Mouse (Mus musculus): ENCODE results near the gene Tspan15.

Tspan15 gene

DNA sequence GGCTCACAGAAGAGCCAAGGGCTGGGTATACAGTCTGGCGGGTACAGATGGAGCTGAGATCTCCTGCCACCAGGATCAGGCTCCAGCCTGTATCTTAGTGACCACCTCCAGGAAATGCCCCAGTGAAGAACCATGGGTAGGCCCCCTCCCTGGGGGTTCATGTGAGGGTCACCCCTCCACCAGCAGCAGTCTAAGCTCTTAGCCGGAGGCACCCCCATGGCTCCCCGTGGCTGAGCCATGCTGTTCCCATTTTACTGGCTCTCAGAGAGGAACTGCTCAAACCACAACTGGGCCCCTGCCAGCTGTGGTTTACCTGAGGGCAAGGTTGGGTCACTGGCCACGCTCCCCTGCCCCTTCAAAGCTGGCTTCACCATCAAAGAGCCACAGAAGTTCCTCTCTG, 41.1 kb downstream of the Tspan15 start:
- no peak for DNase-seq (ENCODE audit: low spot score)

DNA sequence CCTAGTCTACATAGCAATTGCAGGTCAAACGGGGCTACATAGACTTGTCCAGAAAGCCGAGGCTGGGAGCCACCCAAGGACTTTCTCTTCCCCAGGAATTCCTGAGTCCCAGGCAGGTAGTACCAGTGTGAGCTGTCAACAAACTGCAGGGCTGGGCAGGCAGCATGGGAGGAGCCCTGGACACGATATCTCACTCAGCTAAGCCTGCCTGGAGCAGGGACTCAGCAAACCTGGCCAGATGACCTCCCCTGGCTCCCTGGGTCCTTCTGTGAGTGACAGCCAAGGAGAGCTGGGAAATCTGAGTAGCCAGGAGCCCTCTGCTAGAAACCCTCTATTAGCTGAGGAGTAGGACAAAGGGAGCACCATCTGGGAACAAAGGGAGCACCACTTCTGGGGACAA, 41.7 kb downstream of the Tspan15 start:
- no peak for DNase-seq (ENCODE audit: low spot score)

DNA sequence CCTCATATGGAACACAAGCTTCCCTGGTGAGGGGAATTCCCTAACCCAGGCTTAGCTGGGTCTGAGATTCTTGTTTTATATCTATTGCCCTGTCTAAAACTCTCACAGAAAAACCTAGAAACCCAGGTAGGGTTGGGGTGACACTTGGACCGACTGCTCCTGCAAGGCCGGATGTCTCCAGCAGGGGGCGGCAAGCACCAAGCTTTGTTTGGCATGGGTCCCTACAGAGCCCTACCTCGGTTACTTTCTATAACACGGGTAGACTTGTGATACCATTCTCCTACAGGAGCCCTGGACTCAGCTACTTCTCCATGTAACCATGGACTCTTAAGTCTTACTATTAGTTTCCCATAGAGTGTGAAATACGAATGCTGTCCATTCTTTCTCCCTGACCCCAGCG, 44.2 kb downstream of the Tspan15 start:
- peak; percentile 66 for DNase-seq (ENCODE audit: low spot score)

DNA sequence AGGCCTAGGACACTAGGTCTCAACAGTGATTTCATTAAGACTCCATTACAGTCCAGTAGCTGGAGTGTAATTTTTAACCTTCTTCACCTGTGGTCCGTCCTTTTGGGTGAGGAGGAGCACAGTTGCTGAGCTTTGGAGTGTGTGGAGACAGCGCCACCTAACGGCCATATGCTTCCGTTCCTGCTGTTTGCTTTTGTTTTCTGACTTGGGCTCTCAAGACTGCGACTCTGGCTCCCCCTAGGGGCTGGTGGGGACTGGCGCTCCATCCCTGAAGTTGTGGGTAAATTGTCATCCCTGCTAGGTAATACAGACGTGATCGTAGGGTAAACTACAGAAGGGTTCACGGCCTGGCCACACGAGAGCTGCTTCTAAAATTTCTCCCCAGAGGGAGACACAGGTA, 48.0 kb downstream of the Tspan15 start:
- DNase-seq (ENCODE audit: low spot score) = peak; percentile 94

DNA sequence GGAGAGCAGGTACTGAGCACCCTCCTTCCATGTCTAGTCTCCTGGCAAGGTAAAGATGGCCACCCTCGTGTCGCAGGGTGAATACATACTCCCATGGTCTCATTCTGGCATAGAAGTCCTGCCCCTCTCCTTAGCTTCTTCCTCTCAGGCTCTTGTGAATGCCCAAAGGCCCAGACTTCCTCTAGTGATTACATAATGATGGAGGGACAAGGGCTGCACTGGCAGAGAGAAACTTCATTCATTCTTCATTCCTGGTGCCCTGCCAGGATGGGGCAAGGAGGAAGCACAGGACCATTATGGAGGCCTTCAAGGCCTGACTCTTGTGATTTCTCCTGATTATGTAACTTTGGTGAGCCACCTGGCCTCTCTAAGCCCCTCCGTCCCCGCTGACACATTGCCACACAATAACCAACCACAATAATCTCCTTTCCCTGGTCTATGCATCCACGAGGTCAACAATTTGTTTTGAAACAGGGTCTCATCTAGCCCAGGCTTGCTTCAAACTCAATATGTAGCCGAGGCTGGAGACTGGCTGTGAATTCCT, 48.5 kb downstream of the Tspan15 start:
- DNase-seq (ENCODE audit: low spot score) = no peak

DNA sequence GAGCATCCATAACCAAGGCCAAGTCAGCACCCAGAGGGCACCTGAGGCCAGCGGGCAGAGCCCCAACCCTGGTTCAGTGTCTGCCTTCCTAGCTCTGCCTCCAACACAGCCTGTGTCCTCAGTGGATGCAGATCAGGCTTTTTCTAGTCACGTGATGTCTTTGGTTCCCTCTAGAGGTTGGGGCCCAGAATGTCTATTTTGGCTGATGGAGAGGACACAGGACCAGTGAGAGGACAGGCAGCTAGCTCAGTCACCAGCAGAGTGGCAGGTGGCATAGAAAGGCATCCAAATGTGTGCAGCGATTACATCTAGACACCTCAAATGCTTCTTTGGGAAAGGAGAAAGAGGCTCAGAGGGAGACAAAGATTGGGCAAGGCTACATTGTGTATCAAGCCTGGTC, 49.4 kb downstream of the Tspan15 start:
- no peak for DNase-seq (ENCODE audit: low spot score)

DNA sequence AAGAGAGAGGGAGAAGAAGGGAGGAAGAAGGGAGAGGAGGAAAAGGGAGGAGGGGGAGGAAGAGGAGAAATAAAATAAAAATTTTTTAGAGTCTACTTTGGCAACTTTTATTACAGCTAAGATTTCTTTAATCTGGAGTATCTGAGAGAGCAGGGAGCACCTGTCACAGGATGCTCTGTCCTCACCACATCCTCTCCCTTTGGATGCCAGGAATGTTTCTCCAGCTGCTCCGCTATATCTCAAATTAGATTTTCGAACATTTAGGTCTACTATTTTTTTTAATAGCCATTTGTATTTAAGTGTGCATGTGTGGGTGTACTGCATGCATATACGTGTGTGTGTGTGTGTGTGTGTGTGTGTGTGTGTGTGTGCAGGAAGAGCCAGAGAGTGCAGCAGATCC, 51.1 kb downstream of the Tspan15 start:
- no peak for DNase-seq (ENCODE audit: low spot score)

DNA sequence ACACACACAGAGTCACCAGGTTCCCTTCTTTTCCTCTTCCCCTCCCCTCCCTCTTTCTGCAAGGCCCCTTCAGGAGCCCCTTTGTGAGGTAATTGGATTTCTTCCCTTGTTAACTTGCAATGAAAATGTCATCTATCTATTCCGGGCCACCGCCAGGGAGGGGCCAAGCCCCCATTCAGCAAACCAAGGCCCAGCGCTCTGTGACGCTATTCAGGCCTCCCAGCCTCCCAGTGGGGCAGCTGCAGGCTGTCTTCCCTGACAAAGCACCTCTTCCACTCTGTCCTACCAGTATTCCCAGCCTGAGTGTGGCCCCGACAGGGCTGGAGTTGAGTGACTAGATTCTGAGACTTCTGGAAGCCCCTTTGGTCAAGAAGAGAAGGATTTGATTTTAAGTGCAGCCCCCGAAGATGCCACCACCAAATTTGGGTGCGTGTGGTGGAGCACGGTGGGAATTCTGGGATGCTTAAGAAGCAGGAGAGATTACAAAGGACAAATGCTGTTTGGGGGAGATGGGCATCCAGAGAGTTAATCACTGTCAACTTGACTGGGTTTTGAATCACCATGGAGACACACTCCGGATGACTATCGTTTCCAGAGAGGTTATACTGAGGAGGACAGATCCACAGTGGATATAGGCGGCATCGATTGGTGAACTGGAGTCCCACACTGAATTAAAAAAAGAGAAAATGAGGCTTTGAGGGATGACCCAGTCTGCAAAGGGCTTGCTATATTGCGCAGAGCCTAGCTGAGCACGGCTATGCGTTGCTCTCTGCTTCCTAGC, 56.3 kb downstream of the Tspan15 start:
- no peak for DNase-seq (ENCODE audit: low spot score)

DNA sequence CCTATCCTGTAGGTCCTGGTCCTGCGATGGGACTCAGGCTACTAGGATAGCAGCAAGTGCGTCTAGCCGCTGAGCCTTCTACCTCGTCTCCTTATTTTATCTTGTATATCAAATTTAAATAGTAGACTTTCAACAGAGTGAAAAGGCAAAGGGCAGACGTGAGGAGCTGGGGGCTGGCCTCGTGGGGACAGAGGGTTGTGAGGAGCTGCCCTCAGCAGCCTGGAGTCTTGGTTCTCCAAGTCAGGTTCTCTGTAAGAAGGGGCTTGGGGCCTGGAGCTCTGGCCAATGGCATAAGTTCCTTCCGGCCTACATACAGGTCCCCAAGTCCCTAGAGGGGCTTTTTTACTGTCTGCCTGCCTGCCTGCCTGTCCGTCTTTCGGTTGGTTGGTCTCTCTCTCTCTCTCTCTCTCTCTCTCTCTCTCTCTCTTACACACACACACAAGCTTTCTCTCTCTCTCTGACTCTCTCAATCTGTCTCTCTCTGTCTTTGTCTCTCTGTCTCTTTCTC, 57.1 kb downstream of the Tspan15 start:
- no peak for DNase-seq (ENCODE audit: low spot score)

DNA sequence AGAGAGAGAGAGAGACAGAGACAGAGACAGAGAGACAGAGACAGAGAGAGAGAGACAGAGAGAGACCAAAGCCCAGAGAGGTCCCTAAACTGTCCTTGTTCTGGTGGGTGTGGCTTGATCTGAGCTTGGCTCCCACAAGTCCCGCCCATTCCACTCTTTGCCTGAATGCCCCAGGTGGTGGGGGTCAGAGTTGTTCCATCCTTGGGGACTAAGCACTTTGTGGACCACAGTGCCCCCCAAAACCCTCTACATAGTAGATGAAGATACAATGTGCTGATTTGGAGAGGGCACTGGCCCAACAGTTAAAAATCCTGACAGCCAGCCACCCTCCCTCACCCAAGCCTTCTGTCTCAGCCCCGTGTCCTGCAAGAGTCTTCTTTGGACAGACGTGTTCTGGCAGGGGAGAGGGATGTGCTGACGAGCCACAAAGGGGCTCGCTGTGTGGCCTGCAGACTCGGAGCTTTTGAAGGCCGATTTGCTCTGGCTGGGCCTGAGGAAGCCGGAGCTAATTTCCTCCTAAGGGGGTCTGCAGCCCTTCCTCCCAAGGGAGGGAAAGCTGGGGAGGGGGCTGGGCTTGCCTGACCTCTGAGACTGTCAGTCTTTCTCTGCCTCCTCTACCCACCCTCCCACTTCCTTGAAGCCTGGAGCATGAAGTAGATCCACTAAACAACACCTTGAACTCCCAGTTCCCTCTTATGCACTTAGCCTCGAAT, 58.1 kb downstream of the Tspan15 start:
- no peak for DNase-seq (ENCODE audit: low spot score)

DNA sequence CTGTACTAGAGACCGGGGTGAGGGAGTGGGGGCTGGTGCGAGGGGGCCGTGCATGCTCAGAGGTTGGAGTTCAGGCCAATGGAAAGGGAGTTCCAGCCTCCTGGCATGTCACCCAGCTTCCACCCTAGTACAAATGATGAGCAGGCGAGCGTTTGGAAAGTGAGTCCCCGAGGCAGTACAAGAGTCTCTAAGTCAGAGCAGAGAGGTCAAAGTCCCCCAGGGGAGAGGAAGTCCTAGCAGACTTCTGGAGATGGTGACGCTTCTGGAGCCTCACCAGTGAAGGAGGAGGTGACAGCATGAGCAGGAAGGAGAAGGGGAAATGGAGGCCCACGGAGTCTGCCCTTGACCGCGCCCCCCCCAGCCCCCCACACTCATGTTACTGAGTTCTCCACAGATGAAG, 68.6 kb downstream of the Tspan15 start:
- DNase-seq (ENCODE audit: low spot score) = no peak

DNA sequence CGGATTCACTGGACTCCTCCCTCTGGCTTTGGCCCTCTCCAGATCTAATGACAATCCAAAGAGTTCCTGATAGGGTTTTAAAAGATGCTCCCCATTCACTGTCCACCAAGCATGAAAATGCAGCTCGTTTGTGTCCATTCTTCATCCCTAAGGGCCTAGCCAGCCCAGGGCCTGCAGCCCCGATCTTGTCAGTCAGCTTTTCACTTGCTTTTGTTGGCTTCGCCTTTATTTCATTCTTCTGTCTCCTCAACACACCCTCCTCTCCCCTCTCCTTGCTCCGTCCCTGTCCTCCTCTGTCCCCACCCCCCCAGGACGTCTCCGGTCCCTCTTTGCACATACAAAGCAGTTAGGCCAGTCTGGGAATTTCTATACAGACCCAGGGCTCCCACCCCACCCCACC, 81.1 kb downstream of the Tspan15 start:
- no peak for DNase-seq (ENCODE audit: low spot score)

DNA sequence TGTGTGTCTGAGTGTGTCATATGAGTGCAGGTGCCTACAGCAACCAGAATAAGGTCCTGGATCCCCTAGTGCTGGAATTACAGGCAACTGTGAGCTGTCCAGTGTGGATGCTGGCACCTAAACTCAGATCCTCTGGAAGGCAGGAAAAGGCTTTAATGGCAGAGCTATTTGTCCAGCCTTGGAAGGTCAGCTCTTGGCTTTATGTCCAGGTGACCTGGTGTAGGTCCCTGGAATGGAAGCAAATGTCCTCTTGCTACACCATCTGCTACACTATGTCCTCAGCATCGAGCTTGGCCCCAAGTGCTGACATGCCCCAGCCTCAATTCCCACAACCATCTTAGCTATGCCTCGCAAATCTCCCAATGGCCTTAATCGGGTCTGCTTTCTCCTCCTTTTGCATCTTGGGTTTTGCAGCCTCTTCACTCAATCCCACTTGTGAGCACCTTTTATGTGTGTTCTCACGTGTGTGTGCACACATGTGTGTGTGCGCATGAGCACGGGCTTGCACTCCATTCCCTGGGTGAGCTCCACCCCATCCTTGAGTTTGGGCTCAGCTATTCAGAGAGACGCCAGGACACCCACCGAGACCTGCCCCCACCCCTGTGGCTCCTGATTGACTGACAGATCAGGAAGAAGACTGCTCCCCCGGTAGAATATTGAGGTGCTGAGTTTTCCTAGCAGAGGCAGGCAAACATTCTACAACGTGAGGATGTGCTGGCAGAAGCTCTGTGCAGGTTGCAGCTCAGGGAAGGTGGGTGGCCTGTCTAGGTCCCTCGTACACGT, 83.4 kb downstream of the Tspan15 start:
- DNase-seq (ENCODE audit: low spot score) = no peak

DNA sequence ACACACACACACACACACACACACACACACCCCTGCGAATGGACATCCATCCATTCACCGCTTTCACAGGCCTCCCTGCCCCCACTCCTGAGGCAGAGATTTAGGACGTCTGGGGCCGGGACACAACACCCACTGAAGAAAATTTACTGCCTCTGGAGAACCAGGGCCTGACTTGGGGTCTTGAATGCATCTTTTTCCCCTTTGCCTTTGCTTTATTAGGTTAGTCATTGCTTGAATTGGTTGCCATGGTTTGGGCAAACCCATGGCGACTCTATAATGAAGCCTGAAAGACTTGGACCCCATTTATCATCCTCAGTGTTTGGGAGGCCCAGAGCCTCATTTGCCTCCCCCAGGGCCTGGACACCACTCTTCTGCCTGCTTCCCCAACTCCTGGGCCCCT, 85.1 kb downstream of the Tspan15 start:
- DNase-seq (ENCODE audit: low spot score) = no peak

DNA sequence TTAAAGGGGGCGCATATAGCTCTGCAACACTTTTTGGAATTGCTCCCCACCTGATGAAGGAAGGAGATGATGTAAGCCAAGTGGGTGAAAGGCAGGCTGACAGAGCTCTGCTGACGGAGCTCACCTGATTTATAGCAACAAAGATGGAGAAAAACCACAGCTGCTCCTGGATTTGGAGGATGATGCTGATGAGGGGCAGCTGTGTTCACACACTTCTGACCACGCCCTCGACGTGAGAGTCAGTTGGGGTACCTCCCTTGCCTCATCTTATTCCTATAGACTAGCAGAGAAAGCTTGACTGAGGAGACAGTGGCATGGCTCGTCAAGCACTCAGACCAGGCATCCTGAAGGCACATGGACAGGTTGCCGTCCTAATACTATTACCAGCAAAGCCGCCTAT, 87.2 kb downstream of the Tspan15 start, which contains the start of gene Fam241b:
TSS of gene Fam241b (minus strand) at position 101 of the 400 bp plus-strand sequence.
- no peak for DNase-seq (ENCODE audit: low spot score)

DNA sequence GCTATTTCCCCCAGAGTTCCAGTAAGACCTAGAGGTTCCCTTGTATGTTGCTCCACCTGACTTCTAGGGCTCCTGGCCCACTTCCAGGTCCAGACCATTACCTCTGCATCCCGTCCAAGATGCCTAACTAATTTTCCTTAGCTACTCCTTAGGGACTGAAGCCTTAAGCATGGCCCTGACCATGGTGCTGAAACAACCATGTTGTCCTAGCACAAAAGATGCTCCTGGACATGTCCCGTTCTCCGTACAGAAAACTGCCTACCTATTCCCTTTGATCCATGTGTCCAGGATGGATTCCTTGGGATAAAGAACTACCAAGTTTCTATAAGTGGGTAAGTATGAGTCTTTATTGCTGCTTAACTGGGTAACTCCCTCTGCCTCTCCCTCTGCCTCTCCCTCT, 93.0 kb downstream of the Tspan15 start:
- DNase-seq (ENCODE audit: low spot score) = no peak

DNA sequence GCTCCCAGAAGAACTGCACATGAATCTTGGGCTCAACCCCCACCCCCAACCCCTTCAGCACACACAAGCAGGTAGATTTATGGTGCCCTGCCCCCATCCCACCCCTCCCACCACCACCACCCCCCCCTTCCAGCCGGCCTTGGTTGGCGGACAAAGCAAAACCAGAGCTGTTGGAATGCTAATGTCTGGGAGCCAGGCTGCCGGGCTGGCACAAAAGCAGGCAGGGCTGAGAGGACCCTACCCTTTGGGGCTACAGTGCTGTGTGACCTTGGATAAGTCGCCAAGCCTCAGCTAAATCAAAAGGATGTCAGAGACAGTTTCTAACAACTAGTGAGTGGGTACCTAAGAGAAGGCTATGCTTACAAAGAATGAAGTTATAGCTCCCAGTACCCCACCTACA, 93.9 kb downstream of the Tspan15 start:
- DNase-seq (ENCODE audit: low spot score) = no peak

DNA sequence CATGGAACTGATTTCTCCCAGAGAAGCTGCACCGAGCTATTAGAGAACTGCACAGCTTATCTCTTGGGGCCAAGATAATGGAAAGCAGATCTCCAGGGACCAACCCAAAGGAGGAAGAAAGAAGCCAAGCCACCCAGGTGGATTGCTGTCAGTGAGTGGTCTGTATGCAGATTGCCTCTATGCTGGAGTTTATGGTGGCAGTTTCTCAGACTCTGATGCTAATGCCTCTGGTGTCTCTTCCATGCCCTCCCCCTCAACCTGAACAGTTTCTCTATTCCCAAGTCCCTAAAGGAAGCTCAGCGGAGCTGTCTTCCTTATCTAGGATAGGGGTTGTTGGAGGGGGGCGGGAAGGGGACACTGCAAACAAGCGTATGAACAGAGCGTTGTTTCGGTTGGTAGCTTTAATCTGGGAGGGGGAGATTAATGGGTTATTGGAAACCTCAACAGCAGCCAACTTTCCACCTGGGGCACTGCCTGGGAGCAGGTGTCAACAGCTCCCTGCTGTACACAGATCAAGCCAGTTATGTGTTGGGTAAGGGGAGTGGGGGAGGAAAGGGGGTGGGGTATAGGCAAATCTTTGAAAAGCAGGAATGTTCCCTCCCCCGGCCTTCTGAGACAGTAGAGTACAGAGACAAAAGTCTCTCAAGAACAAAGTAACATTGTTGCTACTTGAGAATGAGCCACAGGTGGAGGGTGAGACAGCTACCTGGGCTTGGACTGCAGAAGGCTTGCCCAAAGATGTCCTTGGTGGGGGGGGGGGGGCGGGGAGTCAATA, 95.2 kb downstream of the Tspan15 start:
- DNase-seq (ENCODE audit: low spot score) = no peak

All from MN1 (cell line).